Mouse (Mus musculus) layer of hippocampus, adult 11-12 months (tissue): ENCODE results near the gene Ivd.
A peak's percentile ranks its signal among the peaks of the same experiment; 100 is the strongest.

Source experiments
- DNase-seq: peaks from one replicate; pipeline ENCODE4 v3.0.0; 2022; ENCODE audit warnings: low spot score

The Ivd gene

GRCm38 (mm10) chr2:118910605-118911278 lies 49.0 kb downstream of the Ivd start:
- DNase-seq = no peak

- no peak for DNase-seq
Measured at GRCm38 (mm10) chr2:118912706-118913105, 51.0 kb downstream of the Ivd start.

DNA sequence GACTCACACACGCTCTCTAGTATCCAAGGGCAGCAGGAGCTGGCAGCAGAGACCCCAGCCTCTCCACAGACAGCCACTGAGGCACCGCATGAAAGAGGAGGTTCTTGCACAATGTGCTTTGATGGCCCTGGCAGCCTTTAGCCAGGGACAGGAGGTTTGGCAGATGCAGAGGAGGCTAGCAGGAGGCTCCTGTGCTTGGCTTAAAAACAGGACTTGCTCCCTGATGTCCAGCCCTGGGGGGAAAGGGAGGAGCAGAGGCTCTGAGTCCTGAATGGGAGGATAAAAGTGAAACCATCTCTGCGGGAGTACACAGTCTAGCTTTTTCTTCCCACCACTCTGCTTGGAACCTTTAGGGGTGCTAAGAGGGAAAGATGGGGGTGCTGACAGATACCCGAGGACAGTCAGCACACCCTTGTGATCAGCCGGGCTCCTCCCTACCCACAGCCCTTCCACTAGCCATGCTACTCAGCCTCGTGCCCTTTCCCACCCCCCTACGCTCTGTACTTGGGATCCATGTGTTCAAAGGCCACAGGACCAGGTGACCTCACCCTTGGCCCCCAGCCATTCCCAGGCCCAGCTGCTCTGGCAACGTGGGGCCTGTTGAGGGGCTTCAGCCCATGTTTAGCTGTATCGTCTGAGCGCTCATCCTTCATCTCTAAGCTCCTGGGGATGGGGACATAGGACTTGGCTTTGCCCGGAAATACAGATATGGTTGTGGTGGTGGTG lies 52.0 kb downstream of the Ivd start:
- DNase-seq = no peak

DNA sequence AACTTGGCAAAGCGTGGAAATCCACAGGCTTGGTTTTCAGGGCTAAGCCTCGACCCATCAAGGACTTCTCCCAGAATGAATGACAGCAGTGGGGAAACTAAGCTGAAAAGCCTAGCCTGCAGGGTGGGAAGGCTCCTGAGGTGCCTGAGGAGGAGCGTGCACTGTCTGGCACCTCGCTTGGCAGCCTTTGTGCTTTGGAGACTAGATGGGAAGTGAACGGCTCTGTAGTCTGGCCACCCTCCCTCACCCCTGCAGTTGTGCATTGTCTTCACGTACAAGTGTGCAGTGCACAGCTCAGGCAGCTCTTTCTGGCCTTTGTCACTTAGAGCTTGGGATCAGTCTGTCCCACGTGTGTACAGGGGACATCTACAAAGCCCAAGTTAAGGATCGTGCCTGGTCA lies 52.9 kb downstream of the Ivd start:
- no peak for DNase-seq

GRCm38 (mm10) chr2:118916436-118916835 lies 54.7 kb downstream of the Ivd start:
- no peak for DNase-seq

DNA sequence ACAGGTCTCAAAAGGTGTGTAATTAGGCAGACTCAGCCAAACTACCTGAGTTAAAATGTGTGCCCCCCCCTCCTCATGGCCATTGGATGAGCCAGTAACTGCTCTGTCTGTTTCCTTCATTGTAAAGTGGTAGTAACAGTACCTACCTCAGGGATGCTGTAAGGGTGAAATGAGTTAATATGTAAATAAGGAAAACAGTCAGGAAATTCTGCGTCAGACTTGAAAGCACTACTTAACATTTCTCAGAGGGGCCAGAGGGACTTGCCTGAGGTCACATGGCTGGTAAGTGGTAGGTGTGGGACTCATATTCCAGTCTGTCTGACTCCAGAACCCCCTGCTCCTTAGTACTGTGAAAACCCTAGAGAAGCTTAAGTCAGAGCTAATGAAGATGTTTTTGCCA lies 56.8 kb downstream of the Ivd start:
- no peak for DNase-seq

DNA sequence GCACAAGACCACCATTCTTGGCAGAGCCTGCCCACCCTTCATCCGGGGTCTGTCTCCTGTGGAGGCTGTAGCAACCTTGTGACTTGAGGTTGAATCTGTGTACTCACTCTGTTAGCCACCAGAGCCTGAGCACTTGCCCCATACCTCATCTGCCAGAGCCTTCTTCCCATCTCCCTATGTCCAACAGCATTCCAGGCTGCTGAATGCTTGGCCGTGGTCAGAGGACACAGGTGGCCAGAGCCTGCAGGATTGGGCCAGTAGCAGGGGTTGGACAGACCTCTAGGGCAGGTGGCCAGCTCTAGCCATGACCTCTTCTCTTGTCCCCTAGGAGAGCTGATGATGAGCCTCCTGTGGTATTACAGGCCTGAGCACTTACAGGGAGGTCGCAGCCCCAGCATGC lies 58.7 kb downstream of the Ivd start:
- DNase-seq = no peak

DNA sequence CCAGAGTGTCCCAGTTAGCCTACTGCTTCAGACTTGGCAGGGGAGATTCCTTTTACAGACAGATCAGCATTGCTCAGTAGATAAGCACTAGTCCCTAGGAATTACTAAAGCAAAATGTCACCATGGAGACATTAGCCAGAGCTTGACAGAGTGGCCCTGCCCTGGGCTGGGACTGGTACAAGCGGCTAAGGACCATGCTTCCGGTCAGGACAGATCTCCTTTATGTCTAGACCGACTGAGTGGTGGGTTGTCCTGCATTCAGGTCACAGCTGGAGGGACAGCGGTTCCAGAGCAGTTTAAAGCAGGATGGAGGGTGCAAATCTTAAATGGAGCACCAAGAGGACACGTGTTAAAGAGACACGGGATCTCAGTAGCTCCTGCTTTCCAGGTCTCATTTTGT lies 64.2 kb downstream of the Ivd start:
- no peak for DNase-seq

GRCm38 (mm10) chr2:118926361-118926997 lies 64.7 kb downstream of the Ivd start, which contains the start of gene Chst14:
Gene Chst14, plus strand, starts transcription at chr2:118926496.
- peak; percentile 57 for DNase-seq

DNA sequence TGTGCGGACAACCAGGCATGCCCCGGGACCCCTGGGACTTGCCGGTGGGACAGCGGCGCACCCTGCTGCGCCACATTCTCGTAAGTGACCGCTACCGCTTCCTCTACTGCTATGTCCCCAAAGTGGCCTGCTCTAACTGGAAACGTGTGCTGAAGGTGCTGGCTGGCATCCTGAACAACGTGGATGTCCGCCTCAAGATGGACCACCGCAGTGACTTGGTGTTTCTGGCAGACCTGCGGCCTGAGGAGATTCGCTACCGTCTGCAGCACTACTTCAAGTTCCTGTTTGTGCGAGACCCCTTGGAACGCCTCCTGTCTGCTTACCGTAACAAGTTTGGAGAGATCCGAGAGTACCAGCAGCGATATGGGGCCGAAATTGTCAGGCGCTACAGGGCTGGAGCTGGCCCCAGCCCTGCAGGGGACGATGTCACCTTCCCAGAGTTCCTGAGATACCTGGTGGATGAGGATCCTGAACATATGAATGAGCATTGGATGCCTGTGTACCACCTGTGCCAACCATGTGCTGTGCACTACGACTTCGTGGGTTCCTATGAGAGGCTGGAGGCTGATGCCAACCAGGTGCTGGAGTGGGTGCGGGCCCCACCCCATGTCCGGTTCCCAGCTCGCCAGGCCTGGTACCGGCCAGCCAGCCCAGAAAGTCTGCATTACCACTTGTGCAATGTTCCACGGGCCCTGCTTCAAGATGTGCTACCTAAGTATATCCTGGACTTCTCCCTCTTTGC lies 65.4 kb downstream of the Ivd start:
- no peak for DNase-seq
